Mouse (Mus musculus): ENCODE measurements around the gene Nagpa.
A peak's percentile ranks its signal among the peaks of the same experiment; 100 is the strongest.

Nagpa gene

DNA sequence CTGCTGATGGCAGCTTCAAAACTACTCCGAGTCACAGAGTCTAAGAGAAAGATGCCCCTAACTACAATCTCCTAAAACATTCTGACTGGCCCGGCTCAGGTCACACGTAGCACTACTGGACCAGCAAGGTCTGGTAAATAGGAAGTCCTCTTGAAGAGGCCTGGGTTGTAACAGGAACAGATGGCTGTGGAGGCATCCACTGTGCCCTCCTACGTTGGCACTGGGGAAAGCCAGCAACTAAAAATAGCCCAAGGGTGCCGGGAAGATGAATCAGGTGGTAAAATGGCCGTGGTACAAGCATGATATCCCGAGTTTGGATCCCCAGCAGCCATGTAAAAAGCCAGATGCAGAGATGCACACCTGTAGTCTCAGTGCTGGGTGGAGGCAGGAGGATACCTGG is 17.6 kb downstream of the Nagpa start:
- peak; percentile 66 for DNase-seq

DNA sequence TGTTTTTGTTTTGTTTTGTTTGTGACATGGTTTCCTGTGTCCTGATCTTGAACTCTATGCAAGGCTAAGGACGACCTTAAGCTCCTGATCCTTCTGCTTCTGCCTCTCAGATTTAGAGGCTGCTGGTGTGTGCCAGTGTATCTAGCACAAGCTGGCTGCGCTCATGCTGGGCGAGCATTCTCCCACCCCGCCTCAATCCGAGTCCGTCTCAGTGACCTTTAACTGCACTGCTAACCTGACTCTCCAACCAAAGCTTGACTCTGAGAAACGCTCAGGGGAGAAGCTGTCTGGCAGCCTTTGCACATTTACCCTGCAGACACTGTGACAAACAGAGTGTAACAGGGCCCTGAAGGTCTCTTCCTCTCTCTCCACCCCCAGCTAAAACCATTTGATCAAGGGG is 18.1 kb downstream of the Nagpa start:
- no peak for DNase-seq

DNA sequence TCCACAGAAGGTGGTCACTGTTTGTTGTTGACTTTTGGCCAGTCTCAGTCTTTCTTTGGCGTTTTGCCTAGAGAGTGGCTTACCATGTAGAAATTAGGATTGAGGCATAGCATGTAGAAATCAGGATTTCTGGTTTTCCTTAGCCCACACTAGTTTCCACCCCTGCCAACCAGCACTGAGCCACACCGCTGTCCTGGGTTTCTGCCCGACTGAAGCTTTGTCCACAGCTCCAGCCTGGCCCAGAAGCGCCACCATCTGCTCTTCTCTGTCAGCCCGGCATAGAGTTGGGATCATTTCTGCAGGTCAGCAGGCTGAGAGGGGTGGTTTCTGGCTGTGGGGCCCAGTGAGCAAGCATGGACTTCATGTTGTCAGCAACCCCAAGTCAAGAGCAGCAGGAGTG is 18.9 kb downstream of the Nagpa start:
- no peak for DNase-seq

DNA sequence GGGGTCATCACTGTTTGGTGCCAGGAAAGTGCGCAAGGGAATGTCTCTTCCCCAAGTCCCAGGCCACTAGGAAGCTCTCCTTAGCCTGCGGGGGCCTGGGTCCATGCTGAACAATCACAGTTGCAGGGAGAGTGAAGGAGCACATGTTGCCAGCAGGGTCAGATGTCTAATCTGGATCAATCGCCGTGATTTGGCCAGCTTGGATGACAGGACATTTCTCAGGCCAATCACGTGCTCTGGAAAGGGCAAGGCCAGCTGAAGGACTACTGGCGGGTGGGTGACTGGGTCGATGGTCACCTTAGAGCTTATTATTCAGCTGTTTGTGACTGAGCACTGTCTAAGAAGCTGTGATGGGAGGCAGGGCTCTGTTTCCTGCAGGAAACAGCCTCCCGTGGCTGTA is 19.7 kb downstream of the Nagpa start:
- DNase-seq = no peak

DNA sequence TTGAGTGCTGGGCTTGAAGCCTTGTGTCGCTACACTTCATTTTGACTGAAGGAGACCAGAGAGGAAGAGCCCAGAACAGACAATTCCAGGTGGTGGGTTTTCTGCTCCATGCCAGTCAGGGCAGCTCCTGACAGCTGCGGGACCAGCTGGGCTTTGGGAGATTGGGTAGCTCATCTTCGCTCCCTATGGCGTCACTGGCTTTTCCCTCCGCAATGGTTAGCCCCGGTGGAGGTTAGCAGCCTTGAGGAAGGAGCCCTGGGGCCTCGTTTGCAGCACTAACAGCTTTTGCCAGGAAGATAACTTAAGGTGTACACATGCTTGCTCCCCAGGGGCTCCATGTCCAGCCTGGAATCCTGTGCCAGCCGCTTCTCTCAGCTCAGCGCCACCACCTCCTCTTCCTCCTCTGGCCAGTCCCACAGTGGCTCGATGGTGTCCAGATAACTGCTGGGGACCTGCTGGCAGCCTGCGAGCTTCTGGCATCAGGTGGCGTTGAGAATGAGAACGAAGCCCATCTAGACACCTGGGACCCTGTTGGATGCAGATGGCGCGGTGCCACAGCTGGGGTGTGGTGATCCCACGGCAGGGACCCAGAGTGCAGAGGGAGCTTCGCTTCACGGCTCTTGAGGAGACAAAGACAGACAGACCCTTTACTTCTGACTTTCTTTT is 20.4 kb downstream of the Nagpa start:
- DNase-seq = no peak

DNA sequence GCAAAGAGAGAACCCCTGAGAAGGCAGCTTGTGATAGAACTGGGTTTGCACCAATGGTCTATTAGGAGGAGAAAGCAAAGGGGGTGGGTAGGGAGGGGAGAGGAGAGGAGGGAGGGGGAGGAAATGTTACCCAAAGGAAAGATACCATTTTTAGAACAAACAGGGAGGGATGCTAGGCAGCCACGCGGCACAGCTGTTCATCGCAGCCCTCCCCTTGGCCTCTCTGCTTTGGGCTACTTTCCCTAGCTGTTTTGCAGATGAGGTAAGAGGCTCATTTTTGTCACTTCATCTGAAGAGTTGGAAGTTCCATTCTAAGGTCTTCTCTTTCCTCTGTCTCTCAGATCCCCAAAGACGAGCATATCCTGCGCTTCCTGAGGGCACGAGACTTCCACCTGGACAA is 31.2 kb downstream of the Nagpa start:
- no peak for DNase-seq

DNA sequence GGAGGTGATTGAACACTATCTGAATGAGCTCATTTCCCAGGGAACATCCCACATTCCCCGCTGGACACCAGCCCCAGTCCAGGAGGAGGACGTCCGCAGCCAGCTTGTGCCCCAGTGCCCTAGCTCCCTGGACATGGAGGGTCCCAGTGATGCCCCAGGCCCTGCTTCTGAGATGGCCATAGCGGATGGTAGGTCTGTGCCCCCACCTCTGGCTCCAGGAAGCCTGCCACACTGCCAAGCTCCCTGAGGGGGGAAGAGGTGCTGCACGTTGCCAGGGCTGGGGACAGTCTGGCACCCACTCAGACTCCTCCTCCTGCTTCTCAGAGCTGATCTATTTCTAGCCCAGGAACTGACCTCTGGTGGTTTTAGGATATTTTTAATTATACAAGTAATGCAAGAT is 35.0 kb downstream of the Nagpa start:
- DNase-seq = no peak

DNA sequence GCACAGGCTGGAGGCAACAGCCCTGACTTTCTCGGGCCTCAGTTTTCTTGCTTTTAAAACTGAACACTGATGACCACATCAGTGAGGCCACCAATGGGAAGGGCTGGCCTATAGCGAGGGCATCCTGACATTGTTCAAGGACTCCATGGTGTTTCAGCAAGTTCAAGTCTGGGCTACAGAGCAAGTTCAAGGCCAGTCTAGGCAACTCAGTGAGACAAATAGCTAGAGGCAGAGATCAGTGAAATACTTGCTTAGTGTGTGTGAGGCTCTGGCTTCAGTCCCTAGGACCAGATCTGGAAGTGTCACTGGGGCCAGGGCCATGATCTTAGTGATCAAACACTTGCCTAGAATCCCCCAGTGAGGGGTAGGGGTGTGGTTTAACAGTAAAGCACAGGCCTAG is 35.8 kb downstream of the Nagpa start:
- DNase-seq = no peak

DNA sequence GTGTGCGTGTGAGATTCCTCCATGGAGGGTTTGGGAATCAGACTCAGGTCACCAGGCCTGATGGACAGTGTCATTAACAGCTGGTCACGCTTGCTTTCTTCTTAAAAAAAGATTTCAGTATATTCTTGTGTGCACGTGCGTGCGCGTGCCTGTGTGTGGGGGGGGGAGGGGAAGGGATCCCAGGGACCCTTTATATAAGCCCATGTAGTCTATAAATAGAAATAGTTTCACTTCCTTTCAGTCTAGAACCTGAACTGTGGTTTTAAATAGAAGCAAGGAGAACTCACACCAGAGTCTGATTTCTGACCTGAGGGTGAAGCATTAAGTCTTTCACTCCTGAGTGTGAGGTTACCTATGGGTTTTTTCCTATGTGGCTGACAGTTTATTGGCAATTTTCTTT is 39.5 kb downstream of the Nagpa start:
- no peak for DNase-seq

DNA sequence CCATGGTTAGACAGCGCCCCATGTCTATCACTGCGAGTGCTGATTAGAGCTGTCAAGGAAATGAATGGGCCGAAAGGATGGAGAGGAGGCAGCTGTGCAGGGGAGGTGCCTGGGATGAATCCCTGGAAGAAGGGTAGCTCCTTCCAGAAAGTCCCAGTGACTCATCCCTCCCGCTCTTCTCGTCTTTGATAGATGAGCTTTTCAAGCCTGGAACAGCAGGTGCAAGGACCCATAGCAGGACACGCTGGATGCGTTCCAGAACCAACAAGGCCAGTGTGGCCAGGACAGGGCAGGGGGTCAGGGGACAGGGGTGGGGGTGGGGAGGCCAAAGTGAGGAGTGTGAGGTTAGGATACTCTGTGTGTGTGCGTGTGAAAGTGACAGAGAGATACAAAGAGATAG is 44.6 kb downstream of the Nagpa start:
- peak; percentile 58 for DNase-seq

DNA sequence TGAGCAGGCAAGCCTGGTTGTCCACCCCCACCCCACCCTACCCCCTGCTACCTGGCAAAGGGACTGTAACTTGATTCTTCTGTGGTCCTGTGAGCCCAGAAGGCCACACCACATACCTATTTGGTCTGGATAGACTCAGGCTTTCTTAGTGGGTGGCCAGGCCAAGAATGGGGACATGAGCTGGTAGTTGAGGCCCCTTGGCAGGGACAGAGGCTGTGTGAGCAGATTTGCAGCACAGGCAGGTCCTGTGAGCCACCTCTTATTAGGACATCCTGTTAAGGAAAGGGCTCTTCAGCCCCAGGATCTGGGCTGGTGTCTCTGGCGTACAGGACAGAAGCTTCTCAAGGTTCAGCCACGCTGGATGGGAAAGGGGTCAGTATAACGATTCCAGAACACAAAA is 46.7 kb downstream of the Nagpa start:
- DNase-seq = no peak

DNA sequence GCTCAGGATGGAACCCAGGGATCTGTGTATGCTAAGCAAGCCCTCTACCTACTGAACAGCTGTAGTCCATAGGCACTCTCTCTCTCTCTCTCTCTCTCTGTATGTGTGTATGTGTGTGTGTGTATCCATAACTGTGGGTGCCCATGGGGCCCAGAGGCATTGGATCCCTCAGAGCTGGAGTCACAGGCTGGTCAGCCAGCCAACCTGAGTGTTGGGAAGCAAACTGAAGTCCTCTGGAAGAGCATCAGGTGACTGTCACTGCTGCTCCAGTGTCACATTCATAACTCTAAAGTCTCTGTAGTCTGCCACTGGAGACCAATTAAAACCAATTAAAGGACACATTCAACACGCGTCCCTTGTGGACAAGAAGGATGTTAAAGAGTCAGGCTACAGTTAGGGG is 47.3 kb downstream of the Nagpa start:
- DNase-seq = no peak

DNA sequence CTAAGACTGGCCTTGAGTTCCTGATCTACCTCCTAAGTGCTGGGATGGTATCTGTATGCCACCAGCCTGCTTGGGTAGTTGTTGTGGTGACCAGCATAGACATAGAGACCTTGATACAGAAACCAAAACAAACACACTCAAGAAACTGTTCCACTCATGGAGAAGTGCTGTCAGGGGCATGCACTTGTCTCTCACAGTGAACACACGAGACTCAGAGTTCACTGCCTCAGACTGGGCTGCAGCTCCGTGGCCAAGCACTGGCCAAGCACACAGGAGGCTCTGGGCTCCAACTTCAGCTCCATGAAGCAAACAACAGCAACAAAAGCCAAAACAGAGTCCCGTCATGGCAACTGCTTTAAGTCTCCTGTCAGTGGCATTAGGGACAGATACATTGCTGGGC is 48.8 kb downstream of the Nagpa start:
- DNase-seq = no peak

DNA sequence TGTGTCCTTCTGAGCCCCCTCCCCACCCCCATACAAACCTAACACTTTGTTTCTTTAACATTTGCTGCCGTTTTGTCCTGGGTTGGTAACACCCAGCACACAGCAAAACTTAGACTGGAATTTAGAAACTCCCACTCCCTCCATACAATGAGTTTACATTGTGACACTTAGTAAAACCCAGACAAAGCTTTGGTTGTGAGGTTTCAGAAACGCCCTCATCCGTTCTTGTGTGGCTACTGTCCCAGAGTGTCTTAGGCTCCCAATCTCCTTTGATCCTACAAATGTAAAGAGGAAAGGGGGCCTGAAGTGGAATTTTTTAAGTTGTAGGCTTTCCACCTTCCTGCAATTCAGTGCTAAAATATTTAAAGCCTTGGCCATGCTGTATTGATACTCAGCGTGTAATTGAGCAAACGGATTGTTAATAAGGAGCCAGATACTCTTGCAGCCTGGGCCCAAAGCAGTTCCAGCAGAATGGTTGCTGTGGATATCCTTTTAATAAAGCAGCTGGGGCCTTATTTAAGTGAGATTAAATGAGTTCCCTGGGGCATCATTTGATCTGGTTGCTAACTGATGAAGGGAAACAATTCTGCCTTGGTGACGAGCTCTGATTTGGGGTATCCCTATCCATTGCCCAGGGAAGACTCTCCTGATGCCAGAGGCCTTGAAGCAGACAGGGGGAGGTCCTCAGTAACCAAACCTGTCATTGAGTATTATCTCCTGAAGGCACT is 50.3 kb downstream of the Nagpa start:
- DNase-seq = no peak

DNA sequence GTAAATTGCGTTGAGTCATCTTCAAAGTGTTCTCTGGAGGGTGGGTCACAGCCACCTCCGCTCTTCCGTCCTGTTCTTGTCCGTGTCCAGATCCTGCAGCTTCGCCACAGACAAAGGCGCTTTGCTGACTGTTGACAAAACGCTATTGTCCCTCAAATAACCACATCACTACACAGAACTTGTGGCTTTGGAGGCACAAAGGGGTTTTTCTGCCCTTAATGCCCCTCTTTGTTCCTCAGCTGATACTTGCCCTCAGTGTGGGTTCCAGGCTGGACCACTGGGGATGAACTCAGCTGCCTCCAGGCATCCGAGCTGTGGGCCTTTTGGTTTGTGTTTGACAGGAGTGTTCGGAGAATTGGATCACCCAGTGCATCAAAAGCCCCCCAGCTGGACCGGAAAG is 53.3 kb downstream of the Nagpa start:
- peak; percentile 43 for DNase-seq

DNA sequence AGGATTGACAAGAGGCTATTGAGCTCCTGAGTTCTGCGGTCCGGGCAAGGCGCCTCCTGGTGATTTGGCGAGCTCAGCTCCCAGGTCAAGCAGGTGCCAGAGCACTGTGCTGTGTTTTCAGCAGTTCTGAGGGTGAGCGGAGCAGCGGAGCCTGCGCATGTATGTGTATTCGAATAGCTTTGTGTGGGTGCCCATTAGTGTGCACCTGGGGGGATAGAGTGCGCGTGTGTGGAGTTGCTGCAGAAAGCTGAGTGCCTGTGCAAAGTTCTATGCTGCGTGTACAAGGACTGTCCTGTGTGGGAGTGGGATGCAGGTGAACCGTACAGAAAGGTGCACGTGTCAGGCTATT is 56.8 kb downstream of the Nagpa start, which contains the start of gene Sec14l5:
Sec14l5 (plus strand) TSS at position 73 of the 349 bp plus-strand sequence.
- DNase-seq = peak; percentile 29

DNA sequence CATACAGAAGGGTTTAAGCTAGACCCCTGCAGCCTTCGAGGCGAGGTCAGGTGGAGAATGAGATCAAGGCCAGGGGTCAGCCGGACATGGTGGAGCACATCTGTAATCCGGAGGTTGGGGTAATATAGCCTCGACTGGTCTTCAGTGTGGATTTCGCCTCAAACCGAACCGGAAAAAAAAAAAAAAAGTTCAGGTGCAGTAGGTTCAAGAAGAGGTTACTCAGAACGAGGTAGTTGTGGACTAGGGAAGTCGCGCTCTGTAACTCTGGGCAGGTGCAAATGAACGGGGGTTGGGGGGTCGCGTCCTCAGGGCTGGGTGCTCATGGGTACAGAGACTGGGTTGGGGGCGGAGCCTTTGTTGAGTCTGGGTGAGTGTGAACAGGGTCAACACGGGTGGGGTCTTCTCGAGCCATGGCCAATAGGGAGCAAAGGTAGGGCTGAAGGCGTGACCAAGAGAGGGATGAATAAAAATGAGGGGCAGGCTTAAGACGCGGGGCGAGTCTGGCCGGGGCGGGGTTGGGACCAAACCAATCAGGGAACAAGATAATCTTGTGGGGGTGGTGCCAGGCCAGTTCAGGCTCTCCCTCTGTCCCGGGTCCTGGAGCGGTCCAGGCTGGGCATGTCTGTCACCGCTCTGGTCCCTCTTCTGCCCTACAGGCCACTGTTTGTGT is 57.3 kb downstream of the Nagpa start:
- peak; percentile 67 for DNase-seq

DNA sequence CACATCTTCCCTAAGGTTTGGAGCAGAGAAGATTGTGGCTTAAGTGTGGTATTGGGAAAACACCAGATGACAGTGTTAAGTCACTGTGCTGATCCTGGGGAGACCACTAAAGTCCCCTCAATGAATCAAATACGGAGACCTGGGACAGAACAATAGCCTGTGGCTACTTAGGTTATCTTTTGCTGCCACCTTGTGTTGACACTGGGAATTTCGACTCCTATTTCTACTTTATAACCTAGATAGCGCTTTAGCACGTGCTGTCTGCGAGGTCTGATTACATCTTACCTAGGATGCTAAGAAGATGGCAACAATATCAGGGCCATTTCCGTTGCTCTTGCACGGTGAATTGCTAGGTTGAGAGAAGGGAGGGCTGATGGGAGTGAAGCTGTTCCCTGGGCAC is 58.2 kb downstream of the Nagpa start:
- peak; percentile 64 for DNase-seq

Measured in right cerebral cortex, adult 18-20 months (tissue).